Mouse (Mus musculus) large intestine, adult 2 months (tissue): Measurements from ENCODE around the gene Zfp978. TPM values are rescaled to one million over a fixed set of nuclear protein-coding genes. Genes with fewer than 3 reads are reported as not detected.
"Not testable (repeated sequence)": the region's sequence is repeated elsewhere in the genome, so short reads cannot be mapped to it uniquely, and the experiment has no call there.

Experiments
- DNase-seq: peaks from one replicate; pipeline ENCODE4 v3.0.0-alpha.2; 2012; ENCODE audit warnings: low read depth, low spot score
- WGBS: fragments of 180-500 bp; shearing (Covaris S2); methylation state at CpG from one replicate; pipeline ENCODE4 v1.1.7; 2018; 5-methylcytosine and 5-hydroxymethylcytosine counted together
- polyA plus RNA-seq: library from polyadenylated mRNA; depleted of rRNA; stranded (reverse); fragments of >200 nt; gene quantifications from 2 replicates; pipeline ENCODE4 v1.2.3, GENCODE M21; 2012

The Zfp978 gene
- polyA plus RNA-seq, 1 experiment: not detected

DNA sequence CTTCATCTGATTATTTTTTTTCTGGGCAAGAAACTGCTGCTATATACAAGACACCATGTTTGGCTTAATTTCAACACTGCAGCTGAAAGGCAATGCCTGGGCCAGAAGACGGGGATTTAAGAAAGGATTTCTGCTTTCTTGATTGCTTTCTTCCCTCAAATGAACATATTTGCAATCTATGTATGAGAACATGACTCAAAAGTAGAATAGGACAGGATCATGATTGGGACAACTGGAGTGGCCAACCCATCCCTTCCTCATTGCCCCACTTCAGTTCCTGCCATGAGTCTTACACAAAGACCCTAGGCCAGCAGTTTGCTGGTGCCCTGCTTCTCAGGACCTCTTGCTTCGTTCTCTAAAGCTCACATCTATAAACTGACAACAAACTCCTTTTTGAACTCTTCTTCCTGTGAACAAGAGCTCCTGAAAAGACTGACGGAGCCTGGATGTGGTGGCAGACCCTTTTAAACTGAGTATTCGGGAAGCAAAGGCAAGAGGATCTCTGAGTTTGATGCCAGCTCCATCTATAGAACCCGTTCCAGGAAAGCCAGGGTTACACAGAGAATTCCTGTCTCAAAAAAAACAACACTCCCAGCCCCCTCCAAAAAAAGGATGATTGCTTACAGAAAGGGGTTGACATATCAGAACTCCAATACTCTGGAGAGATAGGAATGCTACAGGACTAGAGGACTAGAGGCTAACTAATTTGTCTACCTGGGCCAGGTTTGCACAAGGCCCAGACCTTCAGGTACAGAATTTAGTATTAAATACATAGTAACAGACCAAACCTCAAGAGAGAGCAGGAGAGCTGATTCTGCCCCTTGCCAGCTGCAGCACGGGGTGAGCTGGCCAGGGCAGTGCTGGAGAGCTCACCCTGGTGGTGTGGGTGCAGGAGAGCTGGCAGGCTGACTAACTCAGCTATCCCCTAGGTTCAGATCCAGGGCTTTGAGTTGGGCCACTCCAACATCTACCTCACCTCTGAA lies 43.1 kb downstream of the Zfp978 start:
- WGBS: 69% methylated on average over 6 of the region's 6 CpGs
- DNase-seq: not testable (repeated sequence)

DNA sequence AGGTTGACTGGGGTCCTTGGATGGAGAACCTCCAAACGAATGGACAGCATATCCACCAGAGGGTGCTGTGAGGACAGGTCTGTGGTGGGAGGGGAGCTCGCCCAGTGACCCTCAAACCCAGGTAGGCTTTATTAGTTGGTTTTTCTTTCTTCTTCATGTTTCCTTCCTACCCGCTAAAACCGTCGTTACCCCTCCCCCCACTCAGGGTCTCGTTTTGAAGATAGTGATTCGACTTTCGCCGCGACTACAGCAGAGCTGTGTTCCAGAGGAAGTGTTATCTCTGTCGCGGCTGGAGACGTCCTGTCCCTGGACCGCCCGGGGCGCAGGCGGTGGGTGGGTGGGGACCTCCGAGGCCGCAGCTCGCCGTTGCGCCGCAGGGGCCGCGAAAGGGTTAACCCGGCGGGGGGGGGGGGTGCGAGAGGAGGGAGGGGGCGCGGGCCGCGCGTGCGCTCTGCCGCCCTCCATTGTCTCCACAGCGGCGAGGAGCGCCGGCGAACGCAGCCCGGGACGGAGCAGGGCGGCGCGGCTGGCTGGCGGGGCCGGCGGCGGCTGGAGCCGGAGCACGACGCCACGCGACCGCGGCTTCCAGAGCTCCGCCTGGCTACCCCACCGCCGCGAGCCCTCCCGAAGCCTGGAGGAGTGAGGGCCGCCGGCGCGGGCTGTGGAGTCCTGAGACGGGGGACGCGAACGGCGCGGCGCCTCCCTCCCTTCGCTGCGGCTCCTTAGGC lies 45.8 kb downstream of the Zfp978 start:
- no peak for DNase-seq
- WGBS: 5% methylated on average over 56 of the region's 75 CpGs

DNA sequence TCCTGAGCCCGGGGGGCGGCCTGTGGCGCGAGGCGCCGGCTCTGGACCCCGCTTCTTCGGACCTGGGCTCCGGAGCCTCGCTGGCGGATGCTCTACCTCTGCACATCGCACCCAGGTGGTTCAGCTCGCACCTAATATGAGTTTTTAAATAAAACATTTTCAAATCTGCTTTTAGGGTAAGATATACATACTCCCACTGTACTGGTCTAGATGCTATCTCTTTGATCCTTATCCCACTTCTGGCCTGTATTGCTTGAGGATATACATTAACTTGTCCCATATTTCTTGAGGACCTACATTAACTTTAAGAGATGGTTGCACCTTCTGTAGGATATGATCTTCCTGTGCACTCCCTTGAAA lies 46.3 kb downstream of the Zfp978 start:
- 11% methylated on average over 13 of the region's 13 CpGs for WGBS

DNA sequence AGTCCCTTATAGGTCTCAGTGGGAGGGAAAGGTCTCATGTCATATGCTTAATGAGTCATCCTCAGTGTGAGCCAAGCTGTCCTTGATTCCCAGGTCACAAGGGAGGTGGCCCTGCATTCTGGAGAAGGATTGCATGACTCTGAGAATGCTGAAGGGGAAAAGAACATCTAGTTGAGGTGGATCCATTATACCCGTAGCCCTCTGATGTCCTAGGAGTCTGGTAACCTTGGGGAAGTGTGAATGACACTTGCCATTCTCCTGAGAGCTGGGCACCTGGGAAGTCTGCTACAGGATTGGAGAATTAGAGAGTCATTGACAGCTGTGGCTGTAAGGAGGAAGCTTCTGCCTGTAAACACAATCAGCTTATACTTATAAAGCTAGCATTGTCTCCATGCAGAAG lies 55.3 kb downstream of the Zfp978 start:
- WGBS: 73% methylated on average over 1 of the region's 1 CpGs
- DNase-seq: not testable (repeated sequence)

More for the DNA sequence above, 46.3 kb downstream of the Zfp978 start:
- no peak for DNase-seq

DNA sequence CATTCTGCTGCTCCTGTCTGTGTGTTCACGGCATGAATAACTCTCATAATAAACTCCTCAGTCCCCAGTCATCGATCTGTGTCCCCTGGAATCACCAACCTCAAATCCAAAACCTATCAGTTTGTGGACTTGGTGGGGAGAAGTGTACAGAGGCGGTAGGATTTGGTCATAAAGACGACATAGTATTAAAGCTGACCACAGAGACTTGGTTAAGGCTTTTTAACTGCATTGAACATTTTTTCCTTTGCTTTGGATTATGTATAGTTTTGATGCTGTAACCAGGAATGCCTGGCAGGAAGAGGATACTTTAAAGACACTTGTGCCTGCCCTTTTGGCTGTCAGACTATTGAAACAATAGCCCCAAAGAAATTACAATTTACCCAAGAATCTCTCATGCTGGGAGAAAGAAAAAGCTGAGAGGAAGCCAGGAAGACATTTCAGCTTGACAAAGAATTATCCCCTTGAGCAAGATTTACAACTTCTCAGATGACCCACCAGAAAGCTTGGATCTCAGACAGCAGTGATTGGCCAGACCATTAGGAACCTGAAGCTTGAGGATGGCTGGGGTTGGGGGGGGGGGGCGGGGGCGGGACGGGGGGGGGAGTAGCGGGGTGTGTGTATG lies 56.2 kb downstream of the Zfp978 start:
- no peak for DNase-seq
- 54% methylated on average over 8 of the region's 8 CpGs for WGBS

DNA sequence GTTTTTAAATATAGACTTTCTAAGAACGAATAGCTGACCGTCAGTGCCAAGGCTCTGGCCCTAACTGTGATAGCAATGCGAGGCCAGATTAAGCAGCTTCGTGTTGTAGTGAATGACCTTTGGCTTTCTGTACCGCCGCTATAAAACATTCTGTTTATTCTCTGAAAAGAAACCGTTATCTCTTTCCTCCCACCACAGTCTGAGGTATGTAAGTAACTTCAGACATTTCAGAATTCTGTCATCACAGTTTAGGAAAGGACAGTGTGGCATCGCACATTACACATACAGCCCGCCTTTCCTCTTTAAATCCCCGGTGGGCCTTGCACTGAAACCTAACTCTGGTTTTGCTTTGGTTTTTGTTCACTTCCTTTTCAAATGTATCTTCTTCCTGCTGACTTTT lies 56.8 kb downstream of the Zfp978 start:
- 60% methylated on average over 10 of the region's 10 CpGs for WGBS
- no peak for DNase-seq

DNA sequence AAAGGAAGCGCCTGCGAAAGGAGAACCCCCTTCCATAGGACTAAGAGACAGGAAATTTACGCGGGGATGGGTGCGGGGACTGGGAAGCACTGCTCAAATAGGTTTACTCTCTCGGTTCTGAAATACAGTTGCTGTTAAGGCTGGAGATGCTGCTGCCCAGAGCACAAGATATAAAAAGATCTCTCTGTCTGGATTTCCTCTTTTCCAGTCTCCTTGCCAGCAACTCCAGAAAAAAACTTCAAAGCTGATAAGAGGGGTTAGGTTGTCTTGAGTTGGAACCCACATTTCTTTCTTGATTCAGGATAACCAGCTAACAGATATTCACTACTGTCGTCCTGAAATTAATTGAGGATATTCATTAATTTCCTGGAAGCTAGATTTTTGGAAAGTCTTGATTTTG lies 57.2 kb downstream of the Zfp978 start:
- DNase-seq: not testable (repeated sequence)
- WGBS: 51% methylated on average over 7 of the region's 7 CpGs

DNA sequence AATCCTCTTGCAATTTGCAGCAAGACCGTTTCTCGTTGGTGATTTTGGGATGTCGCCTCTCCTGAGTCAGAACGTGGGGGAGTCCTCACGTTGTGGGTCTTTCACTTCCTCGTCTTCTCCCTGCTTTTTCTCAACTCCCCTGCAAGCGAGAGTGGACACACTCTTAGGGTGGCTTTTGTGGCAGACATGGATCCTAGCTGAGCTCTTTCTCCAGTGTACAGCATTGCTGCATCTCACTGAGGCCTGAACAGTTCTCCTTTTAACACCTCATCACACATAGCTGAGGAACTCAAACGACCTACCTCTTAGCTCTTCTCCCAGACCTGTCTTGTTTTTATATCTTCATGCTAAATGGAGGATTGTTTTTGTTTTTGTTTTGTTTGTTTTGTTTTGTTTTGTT lies 58.1 kb downstream of the Zfp978 start:
- DNase-seq: not testable (repeated sequence)
- WGBS: 79% methylated on average over 8 of the region's 8 CpGs

DNA sequence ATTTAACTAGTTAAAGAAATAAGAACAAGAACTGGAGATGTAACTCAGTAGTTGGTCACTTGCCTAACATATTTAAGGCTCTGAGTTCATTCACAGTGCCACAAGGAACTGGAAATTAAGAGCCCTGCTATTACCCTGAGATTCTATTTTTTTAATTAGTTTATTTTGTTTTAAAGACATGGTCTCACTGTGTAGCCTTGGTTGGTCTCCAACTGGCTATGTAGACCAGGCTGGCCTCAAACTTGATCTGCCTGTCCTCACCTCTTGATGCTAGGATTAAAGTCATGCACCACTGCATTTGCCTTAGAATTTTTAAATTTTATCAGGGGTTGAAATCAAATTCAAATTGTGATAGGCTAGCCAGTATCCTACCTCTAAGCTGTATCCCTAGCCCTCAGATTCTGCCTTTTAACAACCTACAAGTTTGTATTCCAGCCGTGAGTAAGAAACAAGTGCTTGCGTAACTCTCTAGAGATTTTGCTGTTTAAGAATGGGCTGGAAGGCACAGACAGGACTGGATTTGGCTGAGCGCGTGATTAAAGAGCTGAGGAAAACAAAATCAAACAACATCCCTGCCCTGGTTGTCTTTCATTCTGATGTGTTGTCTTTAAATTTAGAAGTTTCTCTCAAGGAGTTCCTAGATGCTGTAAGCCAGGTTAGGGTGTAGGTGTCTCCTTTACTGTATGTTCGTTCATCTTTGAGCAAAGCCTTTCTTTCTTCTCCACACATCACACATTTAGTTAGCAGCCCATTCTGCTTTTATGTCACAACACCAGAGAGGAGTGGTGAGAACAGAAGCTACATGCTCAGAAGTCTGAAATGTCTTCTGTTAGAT lies 58.9 kb downstream of the Zfp978 start:
- DNase-seq: not testable (repeated sequence)
- 78% methylated on average over 5 of the region's 5 CpGs for WGBS

DNA sequence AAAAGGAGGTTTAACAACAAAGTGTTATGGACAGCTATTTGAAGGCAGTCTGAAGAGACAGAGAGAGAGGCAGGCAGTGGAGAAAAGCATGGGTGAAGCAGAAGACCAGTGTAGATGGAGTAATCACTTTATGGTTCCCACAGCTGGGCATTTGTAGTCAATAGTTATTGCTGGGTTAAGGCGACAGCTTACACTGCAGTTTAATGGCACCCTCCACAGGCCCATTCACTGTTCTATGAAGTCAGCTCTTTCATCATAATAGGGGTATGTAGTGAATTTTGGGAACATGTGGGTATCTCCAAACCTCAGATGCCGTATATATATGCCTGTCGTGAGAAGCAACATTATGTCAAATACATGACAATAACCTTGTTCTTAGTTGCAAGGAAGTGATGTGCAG lies 59.7 kb downstream of the Zfp978 start:
- 64% methylated on average over 3 of the region's 3 CpGs for WGBS
- DNase-seq: no peak

DNA sequence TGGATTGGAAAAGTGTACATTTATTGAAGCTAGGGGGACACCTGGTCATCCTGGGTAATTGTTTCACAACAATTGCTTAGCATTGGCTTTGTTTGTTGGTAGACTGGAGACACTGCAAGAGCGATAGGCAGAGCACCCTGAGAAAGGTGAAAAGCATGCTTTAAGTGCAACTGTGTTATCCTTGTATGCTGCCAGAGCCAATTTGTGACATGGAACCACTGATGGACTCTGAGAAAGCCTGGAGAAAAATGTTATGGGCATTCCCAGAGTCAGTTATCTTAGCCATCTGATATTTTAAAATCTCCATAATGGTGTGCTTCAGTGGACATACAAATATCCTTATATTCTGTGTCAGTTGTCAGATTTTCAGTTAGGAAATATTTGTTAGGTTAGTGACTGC lies 60.2 kb downstream of the Zfp978 start:
- DNase-seq: not testable (repeated sequence)
- WGBS: 21% methylated on average over 1 of the region's 1 CpGs

DNA sequence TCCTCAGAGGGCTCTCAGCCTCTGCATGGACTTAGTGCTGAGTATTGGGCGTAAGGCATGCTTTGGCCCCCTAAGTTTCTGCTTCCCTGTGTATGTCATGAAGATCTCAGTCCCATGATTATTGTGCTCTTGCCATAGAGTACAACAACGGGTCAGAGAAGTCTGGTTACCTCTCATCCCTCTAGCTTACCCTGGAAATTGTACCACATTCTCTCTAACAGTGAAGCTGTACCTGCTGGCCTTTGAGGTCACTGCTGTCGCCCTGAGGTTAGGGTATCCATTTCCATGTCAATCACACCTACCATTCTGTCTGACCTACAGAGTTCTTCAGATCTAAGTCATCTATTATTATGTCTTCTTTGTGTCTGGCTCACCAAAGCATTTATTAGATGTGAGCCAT lies 62.0 kb downstream of the Zfp978 start:
- 46% methylated on average over 3 of the region's 3 CpGs for WGBS
- DNase-seq: no peak

DNA sequence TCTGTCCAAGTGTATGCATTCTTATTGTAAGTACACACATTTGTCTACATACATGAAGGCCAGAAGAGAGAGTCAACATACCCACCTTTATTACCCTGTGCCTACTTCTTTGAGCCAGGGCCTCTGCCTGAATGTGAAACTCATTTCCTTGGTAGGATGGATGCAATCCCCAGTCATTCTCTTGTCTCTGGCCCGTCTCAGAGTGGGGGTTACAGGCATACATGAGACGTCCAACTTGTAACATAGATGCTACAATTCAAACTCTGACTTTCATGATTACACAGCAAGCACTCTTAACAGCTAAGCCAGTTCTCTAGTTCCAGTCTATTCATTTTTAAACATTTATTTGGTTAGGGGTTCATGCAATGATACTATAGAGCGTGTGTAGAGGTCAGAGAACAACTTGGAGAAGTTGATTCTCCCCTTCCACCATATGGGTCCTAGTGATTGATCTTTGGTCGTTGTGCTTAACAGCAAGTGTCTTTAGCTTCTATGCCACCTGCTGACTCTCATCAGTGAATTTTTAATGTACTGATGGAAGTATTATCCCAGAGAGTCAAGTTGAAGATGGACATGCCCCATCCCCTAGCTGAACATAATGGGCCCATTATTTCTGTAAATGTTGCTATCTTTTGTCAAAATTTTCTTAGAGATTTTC lies 62.7 kb downstream of the Zfp978 start:
- WGBS: 52% methylated on average over 4 of the region's 4 CpGs
- no peak for DNase-seq

DNA sequence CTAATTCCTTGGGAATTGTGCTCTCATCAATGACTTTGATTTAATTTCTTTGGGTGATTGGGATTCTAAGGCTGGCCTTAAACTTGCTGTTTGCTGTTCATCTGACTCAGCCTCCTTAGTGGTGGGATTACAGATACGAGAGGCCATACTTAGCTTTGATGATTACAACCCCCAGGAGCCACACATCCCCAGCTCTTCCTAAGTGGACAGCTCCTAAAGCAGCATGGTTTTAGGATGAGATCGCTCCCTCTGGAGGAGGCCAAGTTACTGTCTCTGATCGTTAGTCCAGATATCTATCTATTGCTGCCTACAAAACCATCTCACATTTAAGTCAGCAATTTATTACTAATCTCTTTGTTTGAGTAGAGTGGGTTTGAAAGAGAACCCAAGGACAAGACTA lies 63.3 kb downstream of the Zfp978 start:
- not testable (repeated sequence) for DNase-seq
- WGBS: 46% methylated on average over 3 of the region's 3 CpGs

DNA sequence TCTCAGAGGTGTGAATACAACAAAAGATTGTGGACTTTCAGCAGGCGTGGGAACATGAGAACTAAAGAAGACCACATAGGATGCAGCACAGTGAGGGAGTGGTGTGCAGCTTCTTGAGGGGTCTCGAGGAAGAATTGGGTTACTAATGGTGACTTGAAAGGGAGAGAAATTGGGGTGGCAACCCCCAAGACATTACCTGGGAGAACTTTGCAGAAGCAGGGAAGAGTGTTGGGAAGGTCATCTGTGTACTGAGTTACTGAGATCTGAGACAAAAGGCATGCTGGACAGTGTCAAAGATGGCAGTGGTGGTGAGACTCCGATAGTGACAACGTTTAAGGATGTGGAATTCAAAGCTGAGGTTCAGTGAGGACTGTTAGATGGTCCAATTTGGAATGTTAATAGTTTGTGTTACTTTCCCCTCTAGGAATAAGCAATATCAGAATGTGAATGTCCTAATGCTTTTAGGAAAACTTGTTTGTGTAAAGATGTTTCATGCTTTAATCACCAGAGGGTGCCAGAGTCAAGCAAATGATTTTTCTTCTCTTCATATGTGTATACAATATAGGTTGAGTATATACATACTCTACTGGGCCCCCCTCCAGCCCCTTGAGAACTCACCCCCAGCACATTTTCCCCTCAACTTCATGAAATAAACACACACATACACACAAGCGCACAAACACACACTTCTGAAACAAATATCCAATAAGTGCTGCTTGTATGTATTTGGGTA lies 64.7 kb downstream of the Zfp978 start:
- not testable (repeated sequence) for DNase-seq

DNA sequence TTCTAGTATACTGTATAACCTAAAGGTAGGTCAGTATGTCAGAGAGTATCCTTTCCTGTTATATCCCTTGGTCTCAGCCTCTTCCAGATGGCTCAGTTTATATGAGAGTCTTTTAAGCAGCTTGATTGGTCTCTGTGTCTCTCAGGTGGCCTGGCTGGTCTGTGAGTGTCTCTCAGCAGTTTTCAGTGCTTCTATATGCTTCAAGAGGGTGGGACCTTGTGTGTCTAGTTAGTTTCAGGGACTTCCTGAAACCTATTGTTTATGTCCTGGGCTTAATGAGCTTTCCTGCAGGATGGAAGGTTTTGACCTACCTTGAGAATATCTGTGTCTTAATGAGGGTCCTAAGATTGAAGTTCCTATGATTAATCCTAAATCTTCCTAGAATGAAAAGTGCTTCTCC lies 69.5 kb downstream of the Zfp978 start:
- DNase-seq: no peak

More for the DNA sequence above, 64.7 kb downstream of the Zfp978 start:
- 47% methylated on average over 5 of the region's 5 CpGs for WGBS

DNA sequence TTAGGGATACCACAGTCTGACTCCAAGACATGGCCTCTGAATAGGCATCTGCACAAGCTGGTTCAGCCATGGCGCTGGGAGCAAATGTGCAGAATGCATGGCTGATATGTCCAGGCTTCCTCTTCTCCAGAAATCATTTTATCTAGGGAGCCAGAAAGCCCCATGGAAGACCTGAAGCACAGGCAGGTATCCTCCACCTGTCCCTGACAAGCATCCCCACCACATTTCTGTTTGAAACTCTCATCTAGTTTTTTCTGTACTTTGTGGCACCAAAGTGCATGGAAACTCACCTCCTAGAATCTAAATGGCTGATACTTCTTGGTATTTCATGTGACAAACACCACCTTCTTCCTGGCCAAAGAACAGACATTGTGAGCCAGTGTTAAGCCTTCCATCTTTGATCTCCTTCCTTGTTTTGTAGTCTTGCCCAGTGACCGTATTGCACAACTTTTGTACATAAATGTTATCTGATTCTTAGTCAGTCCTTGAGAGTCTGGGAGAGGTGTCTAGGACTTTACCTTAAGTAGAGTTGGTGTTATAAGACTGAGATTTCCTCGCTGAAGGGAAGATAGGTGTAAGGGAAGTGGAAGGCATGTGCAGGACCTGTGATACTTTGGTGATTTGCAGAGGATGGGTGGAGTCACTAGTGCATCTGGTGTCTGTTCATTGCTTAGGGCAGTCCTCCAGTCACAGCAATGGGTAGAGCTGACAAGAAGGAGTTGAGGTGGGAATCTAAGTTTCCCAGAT lies 70.8 kb downstream of the Zfp978 start:
- WGBS: 69% methylated on average over 3 of the region's 3 CpGs
- DNase-seq: not testable (repeated sequence)

DNA sequence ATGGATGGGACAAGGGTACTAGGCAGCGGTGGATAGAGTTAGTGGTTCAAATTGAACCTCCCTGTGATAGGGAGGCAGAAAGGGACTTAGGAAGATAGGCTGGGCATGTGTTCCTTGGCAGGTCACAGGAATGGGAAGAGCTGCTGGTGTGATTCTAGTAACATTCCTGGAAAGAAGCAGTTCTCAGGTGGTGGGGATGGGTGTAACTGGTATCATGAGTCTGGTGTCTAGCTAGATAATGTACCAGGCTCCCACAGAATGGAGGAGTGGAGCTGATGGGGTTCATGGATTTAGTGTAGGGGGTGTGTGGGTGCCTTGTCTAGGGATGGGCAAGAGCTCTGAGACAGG lies 71.3 kb downstream of the Zfp978 start:
- 89% methylated on average over 1 of the region's 1 CpGs for WGBS
- no peak for DNase-seq
